Mouse (Mus musculus) telencephalon, adult 2 months (tissue): ENCODE measurements around the gene Abhd17c.

Experiments
- DNase-seq: peaks from one replicate; pipeline ENCODE4 v3.0.0-alpha.2; 2011; ENCODE audit warnings: low read depth, low spot score

Gene Abhd17c

DNA sequence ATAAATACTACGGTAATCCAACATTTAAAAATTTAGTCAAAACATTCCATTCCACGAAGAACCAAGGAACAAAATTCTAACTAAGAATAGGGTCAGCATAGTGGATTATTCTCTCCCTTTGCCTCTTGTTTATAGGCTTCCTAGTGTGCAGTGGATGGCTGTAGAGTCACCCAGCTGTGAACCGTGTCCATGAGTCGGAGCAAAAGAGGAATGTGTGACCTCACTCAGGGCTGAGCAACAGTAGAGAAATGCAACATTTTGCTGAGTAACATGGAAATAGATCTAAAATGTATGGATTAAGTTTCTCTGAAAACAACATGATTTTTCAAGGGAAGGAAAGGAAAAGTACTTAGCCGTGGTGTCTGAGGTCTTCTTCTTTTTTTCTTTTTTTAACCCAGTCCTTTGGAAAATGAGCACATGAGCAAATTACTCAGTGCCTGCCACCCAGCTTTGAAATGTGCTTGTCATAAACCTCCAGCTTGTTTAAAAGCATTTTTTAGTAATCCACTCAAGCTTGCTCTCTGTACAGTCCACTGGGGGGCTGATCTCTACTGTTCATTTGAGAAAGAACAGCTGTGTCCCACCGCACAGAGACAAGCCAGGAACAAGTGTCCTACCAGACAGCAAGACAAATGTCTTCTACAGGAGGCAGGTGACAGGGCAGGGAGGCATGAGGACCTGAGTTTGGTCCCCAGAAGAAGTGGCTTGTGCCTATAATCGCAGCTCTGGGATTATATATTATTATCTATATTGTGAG, 74.3 kb downstream of the Abhd17c start:
- no peak for DNase-seq

GRCm38 (mm10) chr7:84074266-84074665, 77.4 kb downstream of the Abhd17c start:
- no peak for DNase-seq

- DNase-seq = no peak
Measured at GRCm38 (mm10) chr7:84073856-84074255, 77.8 kb downstream of the Abhd17c start.

- DNase-seq = no peak
Measured at GRCm38 (mm10) chr7:84068931-84069330, 82.8 kb downstream of the Abhd17c start.

GRCm38 (mm10) chr7:84059799-84060198, 91.9 kb downstream of the Abhd17c start:
- DNase-seq = no peak
